Mouse (Mus musculus) olfactory bulb, adult 2 months (tissue): ENCODE data around the gene Hist1h2bj.
"Not testable (repeated sequence)": the region's sequence is repeated elsewhere in the genome, so short reads cannot be mapped to it uniquely, and the experiment has no call there.

ENCODE experiments used
- CTCF ChIP-seq: fragments of 200-500 bp; IDR thresholded peaks from 2 replicates; pipeline ENCODE4 v1.5.1; 2012; ENCODE audit warnings: low read depth, mild to moderate bottlenecking, low read length, moderate library complexity; ENCODE audit not compliant: insufficient read depth
- POLR2A ChIP-seq: fragments of 200-500 bp; IDR thresholded peaks from 2 replicates; pipeline ENCODE4 v1.6.1; 2012; ENCODE audit warnings: mild to moderate bottlenecking, low read depth, low read length, moderate library complexity; ENCODE audit not compliant: insufficient read depth

DNA sequence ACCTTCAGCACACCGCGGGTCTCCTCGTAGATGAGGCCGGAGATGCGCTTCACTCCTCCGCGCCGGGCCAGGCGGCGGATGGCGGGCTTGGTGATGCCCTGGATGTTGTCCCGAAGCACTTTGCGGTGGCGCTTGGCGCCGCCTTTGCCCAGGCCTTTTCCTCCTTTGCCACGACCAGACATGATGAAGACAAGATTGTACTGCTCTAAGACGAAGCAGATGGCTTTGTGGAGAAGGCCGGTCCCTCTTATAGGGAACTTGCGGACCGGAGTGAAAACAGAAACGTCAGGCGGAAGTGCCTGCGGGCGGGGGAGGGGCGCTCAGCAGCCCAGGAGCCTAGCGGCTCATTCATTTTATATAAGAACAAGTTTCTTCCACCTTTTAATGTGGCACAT, 1.9 kb upstream of the Hist1h2bj start, which contains the start of gene Hist1h4i:
- not testable (repeated sequence) for TF ChIP-seq CTCF
- peak; percentile 87 for TF ChIP-seq POLR2A
